Mouse (Mus musculus) hindbrain, postnatal 0 days (tissue): ENCODE measurements at regions not wholly inside any gene's neighbourhood (a gene's known extent, or its start where the extent isn't known, plus 50 kb on each side); places are given as distances from the start of the nearest gene placed in this dataset.

Experiments used
- ATAC-seq: fragments of 200-750 bp; cut with Nextera tagmentation; 2 replicates; pipeline ENCODE4 v1.8.0; 2017; ENCODE audit warnings: mild to moderate bottlenecking, moderate TSS enrichment, moderate library complexity
- DNase-seq: peaks from one replicate; pipeline ENCODE4 v3.0.0-alpha.2; 2015; ENCODE audit warnings: low spot score
- H3K27ac ChIP-seq: fragments of 300-500 bp; sonication (generic); 2 replicates; pipeline ENCODE4 v1.5.1; 2014; ENCODE audit warnings: mild to moderate bottlenecking
- H3K27me3 ChIP-seq: fragments of 300-500 bp; sonication (generic); 2 replicates; pipeline ENCODE4 v1.6.1; 2014; ENCODE audit warnings: low read length, mixed read lengths; ENCODE audit not compliant: insufficient read depth
- H3K36me3 ChIP-seq: fragments of 300-500 bp; sonication (generic); 2 replicates; pipeline ENCODE4 v1.6.1; 2014; ENCODE audit warnings: low read length, mixed read lengths; ENCODE audit not compliant: insufficient read depth
- H3K4me1 ChIP-seq: fragments of 300-500 bp; sonication (generic); 2 replicates; pipeline ENCODE4 v1.6.1; 2014; ENCODE audit warnings: antibody characterized with exemption, low read length, mixed read lengths; ENCODE audit not compliant: insufficient read depth
- H3K4me2 ChIP-seq: fragments of 300-500 bp; sonication (generic); 2 replicates; pipeline ENCODE4 v1.6.1; 2014; ENCODE audit warnings: low read depth, mild to moderate bottlenecking, low read length, moderate library complexity, mixed read lengths
- H3K4me3 ChIP-seq: fragments of 300-500 bp; sonication (generic); 2 replicates; pipeline ENCODE4 v1.5.1; 2014; ENCODE audit warnings: low read length
- H3K9ac ChIP-seq: fragments of 300-500 bp; sonication (generic); replicated peaks from 2 replicates; pipeline ENCODE4 v1.6.1; 2014; ENCODE audit warnings: mild to moderate bottlenecking, low read length, moderate library complexity, mixed read lengths
- H3K9me3 ChIP-seq: fragments of 300-500 bp; sonication (generic); 2 replicates; pipeline ENCODE4 v1.6.1; 2016; ENCODE audit warnings: low read length, mixed read lengths
- CTCF ChIP-seq: IDR thresholded peaks from 2 replicates; pipeline ENCODE4 v1.5.1; 2016; ENCODE audit warnings: antibody characterized with exemption, control low read depth, low read depth
- WGBS: fragments of 180-500 bp; shearing (Covaris S2); extraction: QIAGEN DNeasy Blood & Tissue Kit; methylation state at CpG from one replicate; pipeline ENCODE4 v1.1.7; 2014; 5-methylcytosine and 5-hydroxymethylcytosine counted together

DNA sequence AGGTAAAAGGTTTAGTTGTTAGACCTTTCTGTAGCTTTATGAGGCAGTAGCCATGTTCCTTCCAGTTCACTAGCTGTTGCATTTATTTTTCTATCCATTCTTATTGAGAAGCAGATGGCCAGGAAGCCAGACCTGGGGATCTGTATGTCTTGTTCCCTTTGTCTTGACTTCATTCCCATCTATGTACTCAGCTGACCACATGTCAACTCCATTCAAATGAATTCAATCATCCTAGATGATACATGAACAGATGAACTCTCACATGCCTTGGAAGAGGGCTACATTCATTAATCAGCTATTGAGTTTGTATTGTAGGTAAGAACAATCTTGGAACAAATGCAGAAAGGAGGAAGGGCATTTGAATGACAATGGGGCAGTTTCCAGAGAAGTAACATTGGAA, 2722.7 kb upstream of the Lrrc6 start:
- no peak for DNase-seq
- no peak for TF ChIP-seq CTCF
- H3K9me3 ChIP-seq, result no peaks in the 10 kb centered on the region
- no peak overlapping the region for H3K4me3 ChIP-seq
- H3K4me2 ChIP-seq, result no peak overlapping the region
- no peak overlapping the region for H3K27ac ChIP-seq
- no peaks in the 10 kb centered on the region for H3K27me3 ChIP-seq
- H3K9ac ChIP-seq, result no peak overlapping the region
- no peaks in the 10 kb centered on the region for H3K4me1 ChIP-seq
- no peaks in the 10 kb centered on the region for H3K36me3 ChIP-seq
- no peak for ATAC-seq

DNA sequence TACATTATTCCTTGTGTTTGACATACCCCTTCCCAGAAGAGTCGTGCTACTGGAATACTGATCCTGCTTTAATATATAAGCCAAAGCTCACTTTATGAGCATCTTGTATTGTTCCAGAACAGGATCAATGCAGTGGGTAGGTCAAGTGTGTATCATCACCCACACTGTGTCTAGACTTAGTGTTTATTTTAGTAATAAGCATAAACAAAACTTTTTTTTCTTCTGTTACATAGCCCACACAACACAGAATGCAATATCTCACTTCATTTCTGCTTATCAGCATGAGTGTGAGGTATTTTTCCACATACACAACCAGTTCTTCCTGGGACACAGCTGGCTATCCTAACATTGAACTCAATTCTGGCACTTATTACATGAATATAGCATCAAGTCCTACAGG, 2721.7 kb upstream of the Lrrc6 start:
- Histone ChIP-seq H3K9me3 (no peaks in the 10 kb centered on the region), H3K4me3 (no peak overlapping the region), H3K9ac (no peak overlapping the region), H3K4me1 (no peaks in the 10 kb centered on the region), H3K36me3 (no peaks in the 10 kb centered on the region), H3K4me2 (no peak overlapping the region), H3K27me3 (no peaks in the 10 kb centered on the region), H3K27ac (no peak overlapping the region)
- TF ChIP-seq CTCF, result no peak
- WGBS, result 84% methylated on average over 1 of the region's 1 CpGs
- DNase-seq, result no peak
- no peak for ATAC-seq
